Mouse (Mus musculus) urinary bladder, postnatal 25 days (tissue): ENCODE measurements around the gene Olfr609.
"Not testable (repeated sequence)": the region's sequence is repeated elsewhere in the genome, so short reads cannot be mapped to it uniquely, and the experiment has no call there.

Experiments
- DNase-seq: peaks from one replicate; pipeline ENCODE4 v3.0.0; 2022; ENCODE audit warnings: low spot score

Gene Olfr609

GRCm38 (mm10) chr7:103497962-103498361 lies at the start of gene Olfr609:
Olfr609 (minus strand) TSS chr7:103498062.
- DNase-seq: no peak

GRCm38 (mm10) chr7:103542617-103543016 lies 44.8 kb upstream of the Olfr609 start, which contains the start of gene Olfr612:
Olfr612 (minus strand) TSS chr7:103542717.
- not testable (repeated sequence) for DNase-seq

DNA sequence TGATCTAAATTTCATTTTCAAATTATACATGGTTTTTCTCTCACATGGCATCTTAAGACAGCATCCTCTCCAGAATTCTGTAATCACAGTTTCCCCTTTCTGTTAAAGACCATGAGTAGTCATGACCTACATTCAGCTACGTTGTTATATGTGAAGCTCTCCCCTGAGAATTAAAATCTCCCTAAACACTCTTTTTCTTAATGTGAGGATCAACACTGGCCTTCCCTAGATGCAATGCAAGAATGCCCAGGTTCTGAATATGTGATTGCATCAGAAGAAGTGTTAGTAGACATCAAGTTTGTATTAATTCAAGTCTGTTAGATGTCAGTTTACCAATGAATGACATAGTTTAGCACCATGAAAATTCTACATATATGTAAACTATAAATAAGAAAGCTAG lies 22.9 kb upstream of the Olfr609 start, which contains the start of gene Olfr611:
Olfr611 (minus strand) TSS at position 101 of the 400 bp plus-strand sequence.
- not testable (repeated sequence) for DNase-seq

- no peak for DNase-seq
These were observed 14.2 kb upstream of the Olfr609 start, which contains the start of gene Olfr610 for GRCm38 (mm10) chr7:103512022-103512421. Olfr610 (minus strand) TSS chr7:103512122.

DNA sequence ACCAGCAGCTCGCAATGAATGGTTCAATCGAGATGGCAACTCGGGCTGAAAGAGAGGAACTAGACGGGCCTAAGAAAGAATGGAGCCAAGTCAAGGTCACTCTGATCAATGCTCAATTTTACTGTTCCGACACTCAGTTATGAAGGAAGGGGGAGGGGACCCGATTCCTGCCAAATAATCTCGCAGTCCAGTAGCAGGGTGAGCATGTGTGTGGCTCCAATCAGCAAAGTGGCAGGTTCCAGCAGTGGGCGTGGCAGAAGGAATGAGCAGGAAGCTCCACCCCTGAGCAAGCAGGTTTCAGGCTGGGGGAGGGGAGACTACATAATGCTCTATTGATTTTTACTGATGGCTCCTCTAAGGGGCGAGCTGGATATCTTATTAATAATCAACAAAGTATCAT lies 20.8 kb downstream of the Olfr609 start:
- not testable (repeated sequence) for DNase-seq

DNA sequence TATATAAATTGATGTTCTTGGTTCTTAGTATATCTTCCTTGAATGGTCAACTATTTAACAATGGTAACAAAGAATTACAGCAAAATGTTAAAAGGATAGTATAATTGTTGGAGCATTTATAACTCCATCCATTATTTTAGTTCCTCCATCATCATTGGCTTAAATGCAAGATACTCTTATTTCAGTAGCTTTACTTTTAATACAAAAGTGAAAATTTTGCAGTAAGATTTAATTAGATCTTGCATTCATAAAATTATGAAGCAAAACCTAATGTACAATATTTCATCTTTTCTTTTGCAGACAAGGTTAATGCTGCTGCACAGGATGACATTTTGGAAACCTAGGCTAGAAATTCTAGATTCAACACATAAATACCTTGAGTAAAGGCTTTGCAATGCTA lies 28.3 kb downstream of the Olfr609 start, which contains the start of gene Olfr608:
Olfr608 (plus strand) TSS at position 301 of the 400 bp plus-strand sequence.
- no peak for DNase-seq

DNA sequence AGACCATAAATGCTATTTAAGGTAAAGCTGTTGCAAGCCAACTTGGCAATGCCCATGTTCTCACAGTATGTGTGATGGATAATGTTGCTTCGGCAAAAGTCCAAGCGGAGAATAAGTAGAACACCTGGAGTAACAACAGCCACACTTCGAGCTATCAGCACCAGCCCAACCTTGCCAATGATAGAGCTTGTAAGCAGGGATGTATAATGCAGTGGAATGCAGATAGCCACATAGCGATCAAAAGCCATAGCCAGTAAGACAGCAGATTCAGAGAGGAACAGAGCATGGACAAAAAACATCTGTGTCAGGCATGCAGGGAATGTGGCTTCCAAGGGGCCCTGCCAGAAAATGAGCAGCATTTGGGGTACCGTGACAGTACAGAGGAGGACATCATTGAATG lies 37.3 kb downstream of the Olfr609 start:
- no peak for DNase-seq

GRCm38 (mm10) chr7:103448746-103449145 lies 49.1 kb downstream of the Olfr609 start, which contains the start of gene Olfr606:
Olfr606 (plus strand) TSS chr7:103449046.
- no peak for DNase-seq

DNA sequence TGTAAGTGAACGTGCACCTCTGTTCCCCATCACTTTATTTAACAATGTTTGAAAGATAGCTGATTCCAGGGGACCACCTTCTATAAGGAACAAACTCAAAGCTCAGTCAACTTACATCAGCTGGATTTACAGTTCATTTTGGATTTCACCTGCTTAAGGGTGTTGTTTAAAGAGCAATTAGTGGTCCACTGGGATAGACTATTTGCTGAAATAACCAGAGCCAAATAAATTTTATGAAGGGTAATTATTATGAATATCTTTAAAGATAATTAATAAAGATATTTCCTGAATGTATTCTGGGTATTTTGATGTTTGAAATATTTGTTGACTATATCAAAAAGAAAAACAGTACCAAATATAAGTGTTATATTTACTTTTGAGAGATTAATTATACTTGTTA lies 52.5 kb downstream of the Olfr609 start, which contains the start of gene Olfr605:
Olfr605 (minus strand) TSS at position 101 of the 400 bp plus-strand sequence.
- DNase-seq: no peak
